Mouse (Mus musculus): ENCODE measurements around the gene Rbfox2. TPM values are rescaled to one million over a fixed set of nuclear protein-coding genes. Genes with fewer than 3 reads are reported as not detected.

Gene Rbfox2
- total and polyA plus RNA-seq, 3 experiments: 0.89 TPM; not detected in 2

GRCm38 (mm10) chr15:77052176-77052575 lies 254.6 kb downstream of the Rbfox2 start:
- no peaks in the 10 kb centered on the region for H3K36me3 ChIP-seq (replicated peaks in 1 of 2; ENCODE audit: control insufficient read depth in 1 of 2, insufficient read depth in 1 of 2, low read length in 1 of 2)
- DNase-seq (ENCODE audit: extremely low read depth): no peak
- in situ Hi-C loops (cut with MboI; ENCODE audit: low pct_ligation_motif_present, low pct_unique_long_range_greater_than_20kb, low sequenced_read_pairs): no loop called here
- no peak overlapping the region for H3K9ac ChIP-seq (ENCODE audit: insufficient read depth, low read depth)
- 0 out of 4 replicates have a peak, but pooled peaks cover 0 to 2% of the 10 kb centered on the region in 2 experiments for H3K4me1 ChIP-seq (ENCODE audit: control insufficient read depth in 1 of 2, insufficient read depth in 2 of 2)
- no peak overlapping the region for H3K4me3 ChIP-seq (replicated peaks in 1 of 3; ENCODE audit: low read depth in 2 of 3, low read length in 2 of 3, poor library complexity in 1 of 3)
- dilution Hi-C loops (cut with MboI; ENCODE audit: extremely low pct_ligation_motif_present, extremely low pct_unique_long_range_greater_than_20kb, low sequenced_read_pairs): no loop called here
- peaks cover 81% of the 10 kb centered on the region for H3K27me3 ChIP-seq (replicated peaks)
- no peak for TF ChIP-seq RAD21 (IDR thresholded peaks at IDR 0.05; ENCODE audit: low read depth, low read length)
- TF ChIP-seq UBTF (IDR thresholded peaks at IDR 0.05; ENCODE audit: low read depth, low read length): no peak
- no peak for TF ChIP-seq BHLHE40 (IDR thresholded peaks at IDR 0.05; ENCODE audit: low read depth, low read length)
- no peak for TF ChIP-seq GABPA (IDR thresholded peaks at IDR 0.05; ENCODE audit: insufficient replicate concordance, low read depth, low read length)
- TF ChIP-seq ELF1 (IDR thresholded peaks at IDR 0.05; ENCODE audit: low read depth, low read length): no peak
- no peak for TF ChIP-seq HCFC1 (IDR thresholded peaks at IDR 0.05; ENCODE audit: low read depth, low read length)
- TF ChIP-seq NELFE (IDR thresholded peaks at IDR 0.05; ENCODE audit: low read depth, low read length): no peak
- TF ChIP-seq TBP (conservative IDR thresholded peaks at IDR 0.05; ENCODE audit: low read depth, low read length): no peak
- TF ChIP-seq RCOR1 (conservative IDR thresholded peaks at IDR 0.05; ENCODE audit: low read depth, low read length): no peak
- no peak for TF ChIP-seq CHD1 (IDR thresholded peaks at IDR 0.05; ENCODE audit: low read depth, low read length)
- TF ChIP-seq MYC (IDR thresholded peaks at IDR 0.05; ENCODE audit: low read depth, low read length): no peak
- no peaks in the 10 kb centered on the region for H3K9me3 ChIP-seq (replicated peaks; ENCODE audit: low read length)
- no peak overlapping the region for H3K4me2 ChIP-seq (ENCODE audit: insufficient read depth, low read depth, poor library complexity, severe bottlenecking)
- H3K79me2 ChIP-seq (replicated peaks; ENCODE audit: control insufficient read depth, extremely low read depth, insufficient read depth, poor library complexity, severe bottlenecking): no peaks in the 10 kb centered on the region
- no peak overlapping the region for H3K27ac ChIP-seq (ENCODE audit: insufficient read depth, low read depth)

DNA sequence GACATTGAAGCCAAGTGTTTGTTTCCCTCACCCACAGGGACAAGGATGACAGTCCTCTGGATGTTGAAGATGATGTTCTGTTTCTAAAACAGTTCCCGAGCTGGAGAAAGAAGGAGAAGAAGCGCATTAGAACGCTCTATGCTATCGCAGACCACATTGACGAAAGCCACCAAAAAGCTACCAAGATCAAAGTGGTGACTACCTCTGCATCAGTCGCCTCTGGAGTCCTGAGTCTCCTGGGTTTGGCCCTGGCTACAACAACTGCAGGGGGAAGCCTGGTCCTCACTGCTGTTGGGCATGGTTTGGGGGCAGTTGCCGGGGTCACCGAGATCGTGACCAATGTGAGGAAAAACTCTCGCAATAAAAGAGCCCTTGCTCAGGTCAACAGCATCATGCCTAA lies 256.2 kb downstream of the Rbfox2 start, which contains the start of gene Mb:
Mb (minus strand) TSS at position 101 of the 400 bp plus-strand sequence.
- Histone ChIP-seq H3K4me3 (replicated peaks in 1 of 3; ENCODE audit: low read depth in 2 of 3, low read length in 2 of 3, poor library complexity in 1 of 3) (no peak within 1 kb of the TSS), H3K27ac (ENCODE audit: insufficient read depth, low read depth) (no peak within 1 kb of the TSS), H3K4me1 (ENCODE audit: control insufficient read depth in 1 of 2, insufficient read depth in 2 of 2) (no peaks in the 10 kb centered on the region), H3K9me3 (replicated peaks; ENCODE audit: low read length) (no peaks in the 10 kb centered on the region), H3K79me2 (replicated peaks; ENCODE audit: control insufficient read depth, extremely low read depth, insufficient read depth, poor library complexity, severe bottlenecking) (no peaks in the 10 kb centered on the region), H3K27me3 (replicated peaks) (peaks cover 79% of the 10 kb centered on the region), H3K4me2 (ENCODE audit: insufficient read depth, low read depth, poor library complexity, severe bottlenecking) (no peak within 1 kb of the TSS), H3K9ac (ENCODE audit: insufficient read depth, low read depth) (no peak within 1 kb of the TSS), H3K36me3 (replicated peaks in 1 of 2; ENCODE audit: control insufficient read depth in 1 of 2, insufficient read depth in 1 of 2, low read length in 1 of 2) (no peaks in the 10 kb centered on the region)
- TF ChIP-seq MAFK (IDR thresholded peaks at IDR 0.05; ENCODE audit: insufficient replicate concordance, low read length) (no peak), KAT2A (IDR thresholded peaks at IDR 0.05; ENCODE audit: insufficient replicate concordance, low read length) (no peak), CHD1 (IDR thresholded peaks at IDR 0.05; ENCODE audit: low read depth, low read length) (no peak), RAD21 (IDR thresholded peaks at IDR 0.05; ENCODE audit: low read depth, low read length) (no peak), IRF4 (IDR thresholded peaks at IDR 0.05; ENCODE audit: low read depth, low read length) (no peak), PAX5 (IDR thresholded peaks at IDR 0.05; ENCODE audit: low read length) (no peak), NRF1 (IDR thresholded peaks at IDR 0.05; ENCODE audit: low read depth, low read length) (no peak), POLR2AphosphoS2 (IDR thresholded peaks at IDR 0.05; ENCODE audit: low read depth, low read length) (no peak), USF2 (conservative IDR thresholded peaks at IDR 0.05; ENCODE audit: low read depth, low read length) (no peak), BHLHE40 (IDR thresholded peaks at IDR 0.05; ENCODE audit: low read depth, low read length) (no peak), HCFC1 (IDR thresholded peaks at IDR 0.05; ENCODE audit: low read depth, low read length) (no peak), CHD2 (IDR thresholded peaks at IDR 0.05; ENCODE audit: low read length) (no peak), USF1 (IDR thresholded peaks at IDR 0.05; ENCODE audit: low read depth, low read length) (no peak), E2F4 (IDR thresholded peaks at IDR 0.05; ENCODE audit: insufficient replicate concordance, low read depth, low read length) (no peak), ZKSCAN1 (IDR thresholded peaks at IDR 0.05; ENCODE audit: borderline replicate concordance, low read depth, low read length) (no peak)
- in situ Hi-C loops (cut with MboI; ENCODE audit: low pct_ligation_motif_present, low pct_unique_long_range_greater_than_20kb, low sequenced_read_pairs): no loop called here
- DNase-seq (ENCODE audit: extremely low read depth): no peak
- dilution Hi-C loops (cut with MboI; ENCODE audit: extremely low pct_ligation_motif_present, extremely low pct_unique_long_range_greater_than_20kb, low sequenced_read_pairs): no loop called here
